Mouse (Mus musculus) limb, embryonic 10.5 days (tissue): ENCODE measurements around the gene 1110017D15Rik. TPM values are rescaled to one million over a fixed set of nuclear protein-coding genes. Genes with fewer than 3 reads are reported as not detected.
A peak's percentile ranks its signal among the peaks of the same experiment; 100 is the strongest.

Experiments used
- DNase-seq: peaks from one replicate; pipeline ENCODE4 v3.0.0-alpha.2; 2017; ENCODE audit warnings: low spot score
- H3K27ac ChIP-seq: fragments of 300-500 bp; sonication (generic); 2 replicates; pipeline ENCODE4 v1.5.1; 2016; ENCODE audit warnings: mild to moderate bottlenecking
- H3K27me3 ChIP-seq: fragments of 300-500 bp; sonication (generic); 2 replicates; pipeline ENCODE4 v1.6.1; 2016; ENCODE audit warnings: low read depth, mild to moderate bottlenecking; ENCODE audit not compliant: poor library complexity, severe bottlenecking
- H3K36me3 ChIP-seq: fragments of 300-500 bp; sonication (generic); 2 replicates; pipeline ENCODE4 v1.6.1; 2016; ENCODE audit warnings: mild to moderate bottlenecking, moderate library complexity
- H3K4me1 ChIP-seq: fragments of 300-500 bp; sonication (generic); 2 replicates; pipeline ENCODE4 v1.6.1; 2016
- H3K4me3 ChIP-seq: fragments of 300-500 bp; sonication (generic); 2 replicates; pipeline ENCODE4 v1.5.1; 2016; ENCODE audit warnings: mild to moderate bottlenecking, moderate library complexity
- H3K9me3 ChIP-seq: fragments of 300-500 bp; sonication (generic); replicated peaks from 2 replicates; pipeline ENCODE4 v1.6.1; 2016; ENCODE audit warnings: mild to moderate bottlenecking
- WGBS: fragments of 180-500 bp; shearing (Covaris S2); methylation state at CpG from one replicate; pipeline ENCODE4 v1.1.7; 2016; 5-methylcytosine and 5-hydroxymethylcytosine counted together
- polyA plus RNA-seq: library from polyadenylated mRNA; unstranded; fragments of >200 nt; fragmentation: Nextera tagmentation; extraction: Ambion mirVana; gene quantifications from 2 replicates; pipeline ENCODE4 v1.2.1, GENCODE M21; 2016

1110017D15Rik gene
- polyA plus RNA-seq, 1 experiment from 2014 or later: 4.3 TPM

DNA sequence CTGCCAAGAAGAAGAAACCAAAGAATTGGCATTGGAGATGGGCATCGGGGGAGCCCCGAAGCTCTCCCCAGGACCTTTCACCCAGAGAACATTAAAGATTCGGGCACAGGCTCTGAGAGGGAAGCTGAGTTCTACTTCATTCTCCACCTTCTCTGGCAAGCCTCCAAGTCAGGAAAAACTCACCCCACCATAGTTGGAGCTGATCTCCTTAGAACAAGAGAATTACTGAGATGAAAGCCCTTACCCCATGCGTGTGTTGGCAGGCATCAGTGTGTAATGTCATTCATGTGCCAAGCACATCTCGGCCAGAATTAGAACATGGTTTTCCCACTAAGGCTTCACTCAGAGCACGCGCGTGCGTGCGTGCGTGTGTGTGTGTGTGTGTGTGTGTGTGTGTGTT, 21.3 kb downstream of the 1110017D15Rik start:
- WGBS: 90% methylated on average over 11 of the region's 11 CpGs
- DNase-seq: no peak

DNA sequence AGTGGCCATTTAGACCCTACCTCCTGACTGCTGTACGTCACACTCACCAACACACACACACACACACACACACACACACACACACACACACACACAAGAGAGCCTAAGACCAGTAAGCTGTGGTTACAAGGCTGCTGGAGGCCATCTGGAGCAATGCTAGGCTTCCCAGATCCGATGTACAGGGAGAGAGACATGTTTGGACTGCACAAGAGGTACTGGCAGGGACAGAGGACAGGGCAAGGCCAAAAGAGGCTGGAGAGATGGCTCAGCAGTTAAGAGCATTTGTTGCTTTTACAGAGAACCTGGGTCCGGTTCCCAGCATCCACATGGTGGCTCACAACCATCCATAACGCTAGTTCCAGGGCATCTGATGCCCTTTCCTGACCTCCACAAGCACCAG, 22.1 kb downstream of the 1110017D15Rik start:
- Histone ChIP-seq H3K27me3 (peaks cover 63% of the 10 kb centered on the region), H3K4me1 (peaks cover 23% of the 10 kb centered on the region), H3K36me3 (no peaks in the 10 kb centered on the region), H3K4me3 (no peak overlapping the region), H3K27ac (no peak overlapping the region), H3K9me3 (no peaks in the 10 kb centered on the region)
- no peak for DNase-seq
- WGBS: 70% methylated on average over 4 of the region's 4 CpGs

More for the DNA sequence above, 21.3 kb downstream of the 1110017D15Rik start:
- no peaks in the 10 kb centered on the region for H3K36me3 ChIP-seq
- no peaks in the 10 kb centered on the region for H3K9me3 ChIP-seq
- no peak overlapping the region for H3K4me3 ChIP-seq
- H3K4me1 ChIP-seq: peaks cover 23% of the 10 kb centered on the region
- no peak overlapping the region for H3K27ac ChIP-seq
- H3K27me3 ChIP-seq: peaks cover 71% of the 10 kb centered on the region

DNA sequence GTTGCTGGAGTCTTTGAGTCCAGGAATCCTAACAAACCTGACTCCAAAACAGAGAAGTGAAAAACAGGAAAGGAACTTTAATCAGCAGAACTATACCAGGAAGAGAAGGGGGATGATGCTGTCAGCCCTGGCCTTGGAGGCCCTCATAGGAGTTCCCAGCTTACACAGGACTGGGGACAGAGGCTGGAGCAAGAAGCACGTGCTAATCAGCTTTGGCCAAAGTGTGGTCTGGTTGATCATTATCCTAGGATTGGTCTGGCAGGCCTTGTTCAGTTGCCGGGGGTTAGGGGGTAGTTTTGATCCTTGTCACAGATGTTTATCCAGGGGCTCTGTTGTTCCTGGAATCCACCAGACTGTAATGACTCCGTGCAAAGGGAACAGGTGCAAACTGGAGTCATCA, 22.8 kb downstream of the 1110017D15Rik start:
- peaks cover 20% of the 10 kb centered on the region for H3K4me1 ChIP-seq
- WGBS: 57% methylated on average over 3 of the region's 3 CpGs
- no peak for DNase-seq
- no peaks in the 10 kb centered on the region for H3K36me3 ChIP-seq
- H3K27me3 ChIP-seq: peaks cover 56% of the 10 kb centered on the region
- H3K27ac ChIP-seq: no peak overlapping the region
- no peak overlapping the region for H3K4me3 ChIP-seq
- H3K9me3 ChIP-seq: no peaks in the 10 kb centered on the region

DNA sequence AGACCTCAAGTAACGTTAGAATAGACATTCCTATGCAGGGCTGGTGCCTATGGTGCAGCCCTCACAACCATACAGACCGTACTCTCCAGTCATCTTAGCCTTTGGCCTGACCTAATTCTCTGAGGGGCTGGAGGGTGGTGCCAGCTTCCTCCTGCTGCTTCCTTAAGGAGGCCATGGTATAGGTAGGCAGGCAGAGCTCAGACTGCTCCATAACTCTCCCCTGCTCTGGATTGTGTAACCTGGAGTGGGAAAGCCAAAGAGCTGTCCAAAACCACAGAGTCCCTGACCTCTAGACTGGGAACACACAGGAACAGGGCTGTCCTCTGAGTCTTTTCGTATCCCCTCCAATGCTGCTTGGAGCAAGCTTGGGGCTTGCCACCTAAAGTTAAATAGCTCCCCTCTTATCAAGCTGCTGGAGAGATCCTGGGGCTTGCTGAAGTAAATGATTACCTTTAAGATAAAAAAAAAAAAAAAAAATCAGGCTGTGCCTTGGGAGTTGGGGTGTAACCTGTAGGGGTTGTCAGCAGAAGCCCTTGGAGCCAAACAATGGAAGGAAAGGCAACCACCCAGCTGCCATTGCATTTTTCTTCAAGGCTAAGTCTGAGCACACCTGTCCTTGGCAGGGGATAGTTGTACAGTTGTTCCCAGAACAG, 23.5 kb downstream of the 1110017D15Rik start:
- Histone ChIP-seq H3K4me3 (no peak overlapping the region), H3K4me1 (peaks cover 13% of the 10 kb centered on the region), H3K36me3 (no peaks in the 10 kb centered on the region), H3K9me3 (no peaks in the 10 kb centered on the region), H3K27me3 (peaks cover 48% of the 10 kb centered on the region), H3K27ac (no peak overlapping the region)
- DNase-seq: no peak
- 84% methylated on average over 3 of the region's 3 CpGs for WGBS

DNA sequence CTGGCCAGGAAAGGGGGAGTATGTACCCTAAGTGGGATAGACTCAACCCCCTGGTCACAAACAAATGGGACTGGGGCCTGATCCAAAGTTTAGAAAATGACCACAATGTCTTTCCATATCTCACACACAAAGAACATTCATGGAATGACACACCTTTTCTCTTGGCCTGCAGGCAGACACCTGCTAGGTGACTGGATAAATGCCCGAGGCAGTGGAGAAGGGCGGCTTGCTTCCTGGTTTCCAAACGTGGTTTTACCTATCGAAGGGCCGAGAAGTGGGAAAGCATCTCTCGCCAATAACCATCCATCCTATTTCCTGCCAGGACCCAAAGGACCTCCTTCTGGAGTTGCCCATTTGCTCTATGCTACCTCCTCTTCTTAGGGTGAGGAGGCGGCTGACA, 24.2 kb downstream of the 1110017D15Rik start:
- Histone ChIP-seq H3K4me3 (no peak overlapping the region), H3K9me3 (no peaks in the 10 kb centered on the region), H3K27me3 (peaks cover 42% of the 10 kb centered on the region), H3K27ac (no peak overlapping the region), H3K36me3 (no peaks in the 10 kb centered on the region), H3K4me1 (peaks cover 6% of the 10 kb centered on the region)
- WGBS: 78% methylated on average over 7 of the region's 7 CpGs
- DNase-seq: no peak

DNA sequence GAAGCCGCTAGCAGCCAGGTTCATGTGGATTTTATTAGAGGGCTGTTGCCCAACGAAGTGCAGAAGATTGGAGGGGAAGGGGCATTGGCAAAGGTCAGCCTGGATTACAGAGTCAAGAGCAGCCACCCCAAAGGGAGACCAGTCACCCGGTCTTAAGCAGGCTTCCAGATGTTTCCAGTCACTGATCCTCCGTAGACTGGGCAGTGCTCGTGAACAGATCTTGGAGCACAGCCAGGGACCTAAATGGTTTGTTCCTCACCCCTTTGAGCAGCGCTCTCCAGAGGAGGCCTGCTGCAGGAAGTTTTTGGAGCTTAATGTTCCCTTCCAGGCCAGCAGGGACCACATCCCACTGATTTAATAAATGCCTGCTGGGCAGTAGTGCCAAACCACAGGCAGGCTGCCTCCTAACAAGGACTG, 35.5 kb downstream of the 1110017D15Rik start:
- peak overlapping the region; percentile 73 for H3K27ac ChIP-seq
- peak; percentile 74 for DNase-seq
- 24% methylated on average over 6 of the region's 6 CpGs for WGBS

DNA sequence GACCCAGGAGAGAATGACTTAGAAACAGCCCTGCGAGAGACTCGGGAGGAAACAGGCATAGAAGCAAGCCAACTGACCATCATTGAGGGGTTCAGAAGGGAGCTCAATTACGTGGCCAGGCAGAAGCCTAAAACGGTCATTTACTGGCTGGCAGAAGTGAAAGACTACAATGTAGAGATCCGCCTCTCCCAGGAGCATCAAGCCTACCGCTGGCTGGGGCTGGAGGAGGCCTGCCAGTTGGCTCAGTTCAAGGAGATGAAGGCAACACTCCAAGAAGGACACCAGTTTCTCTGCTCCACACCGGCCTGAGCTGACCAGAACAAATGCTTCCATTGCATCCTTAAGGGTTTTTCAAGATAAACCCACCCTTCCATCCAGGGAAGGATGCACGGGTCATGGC, 36.9 kb downstream of the 1110017D15Rik start:
- H3K9me3 ChIP-seq: no peaks in the 10 kb centered on the region
- peaks cover 9% of the 10 kb centered on the region; the same call in 1 of the 2 replicates for H3K36me3 ChIP-seq
- no peaks in the 10 kb centered on the region for H3K27me3 ChIP-seq
- DNase-seq: no peak
- no peak overlapping the region for H3K27ac ChIP-seq
- H3K4me1 ChIP-seq: peaks cover 38% of the 10 kb centered on the region
- no peak overlapping the region for H3K4me3 ChIP-seq
- WGBS: 87% methylated on average over 8 of the region's 8 CpGs

More for the DNA sequence above, 35.5 kb downstream of the 1110017D15Rik start:
- Histone ChIP-seq H3K9me3 (no peaks in the 10 kb centered on the region), H3K36me3 (peaks cover 9% of the 10 kb centered on the region; the same call in 1 of the 2 replicates), H3K4me1 (peaks cover 38% of the 10 kb centered on the region), H3K27me3 (no peaks in the 10 kb centered on the region), H3K4me3 (0 out of 2 replicates have a peak overlapping the region, but pooled peaks have one; percentile 20)

DNA sequence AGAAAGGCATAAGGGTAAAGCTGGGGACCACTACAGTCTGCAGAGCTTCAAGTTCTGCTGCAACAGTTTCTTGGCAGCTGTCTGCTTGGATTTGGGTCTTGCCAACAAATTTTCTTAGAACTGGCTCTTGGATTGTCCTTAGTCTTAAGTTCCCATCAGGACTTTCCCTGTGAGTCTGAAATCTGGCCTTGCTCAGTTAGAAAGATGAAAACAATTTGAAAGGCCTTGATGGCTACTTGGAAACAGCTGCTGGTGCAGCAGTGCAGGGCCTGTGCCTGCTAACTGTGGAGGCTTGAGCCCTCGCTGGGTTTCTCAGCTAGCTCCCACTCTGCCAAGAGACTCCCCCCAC, 37.7 kb downstream of the 1110017D15Rik start:
- no peak for DNase-seq
- 78% methylated on average over 1 of the region's 1 CpGs for WGBS
- Histone ChIP-seq H3K9me3 (no peaks in the 10 kb centered on the region), H3K4me3 (no peak overlapping the region), H3K27me3 (no peaks in the 10 kb centered on the region), H3K27ac (no peak overlapping the region), H3K36me3 (peaks cover 9% of the 10 kb centered on the region; the same call in 1 of the 2 replicates), H3K4me1 (peaks cover 38% of the 10 kb centered on the region)

DNA sequence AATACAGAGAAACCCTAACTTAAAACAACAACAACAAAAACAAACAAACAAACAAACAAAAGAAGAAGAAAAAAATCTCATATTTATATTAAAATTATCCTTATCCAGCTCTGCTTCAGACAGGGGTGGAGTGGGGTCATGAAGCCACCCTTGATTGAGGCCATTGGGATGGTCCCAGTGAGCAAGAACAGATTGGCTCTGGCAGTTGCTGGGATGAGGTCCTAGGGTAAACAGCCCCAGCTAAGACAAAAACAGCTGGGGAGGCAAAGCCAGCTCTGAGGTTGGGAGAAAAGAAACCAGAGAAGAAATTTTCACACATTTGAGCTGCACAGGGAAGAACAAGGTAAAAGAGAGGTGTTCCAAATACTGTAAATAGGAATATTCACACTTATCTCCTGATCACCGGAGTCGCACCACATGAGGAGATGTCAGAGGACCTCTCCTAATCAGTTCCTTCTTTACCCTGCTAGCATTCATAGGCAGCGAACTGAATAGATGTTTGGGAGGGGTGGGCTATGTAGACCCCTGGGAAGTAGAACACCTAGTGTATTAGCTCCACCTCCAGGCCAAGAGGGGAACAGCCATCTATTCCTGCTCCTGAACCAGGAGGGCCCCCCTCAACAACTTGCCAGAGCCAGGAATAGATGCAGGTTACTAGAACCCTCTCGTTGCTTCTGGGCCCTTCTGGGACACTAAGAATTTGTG, 38.2 kb downstream of the 1110017D15Rik start:
- Histone ChIP-seq H3K4me3 (no peak overlapping the region), H3K27ac (no peak overlapping the region)

DNA sequence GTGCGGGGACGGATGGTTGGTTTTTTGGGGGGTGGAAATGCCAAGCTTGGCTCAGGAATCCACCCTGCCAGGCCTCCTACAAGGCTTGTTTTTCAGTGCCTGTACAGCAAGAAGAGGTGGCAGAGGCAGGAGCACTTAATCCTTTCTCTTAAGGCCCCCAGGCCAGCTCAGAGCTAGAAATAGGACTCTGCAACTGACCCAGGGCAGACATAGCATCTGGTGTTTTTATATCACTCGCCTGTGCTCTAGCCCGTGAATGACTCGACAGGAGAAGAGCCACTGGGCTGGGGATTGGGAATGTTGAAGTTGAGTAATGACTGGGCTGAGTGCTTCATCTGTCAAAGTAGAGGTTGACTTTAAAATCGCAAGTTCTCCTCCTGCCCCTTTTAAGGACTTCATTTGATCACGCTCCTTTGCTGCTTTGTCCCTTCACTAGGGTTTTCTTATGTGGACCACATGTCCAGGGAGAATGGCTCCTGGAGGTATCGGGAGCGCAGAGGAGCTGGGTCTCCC, 39.4 kb downstream of the 1110017D15Rik start:
- H3K27ac ChIP-seq: no peak overlapping the region
- DNase-seq: no peak
- H3K36me3 ChIP-seq: peaks cover 9% of the 10 kb centered on the region; the same call in 1 of the 2 replicates
- no peak overlapping the region for H3K4me3 ChIP-seq
- WGBS: 82% methylated on average over 9 of the region's 9 CpGs
- H3K4me1 ChIP-seq: peaks cover 38% of the 10 kb centered on the region
- no peaks in the 10 kb centered on the region for H3K27me3 ChIP-seq
- no peaks in the 10 kb centered on the region for H3K9me3 ChIP-seq

More for the DNA sequence above, 38.2 kb downstream of the 1110017D15Rik start:
- WGBS: 73% methylated on average over 4 of the region's 4 CpGs
- no peaks in the 10 kb centered on the region for H3K27me3 ChIP-seq
- H3K36me3 ChIP-seq: peaks cover 9% of the 10 kb centered on the region; the same call in 1 of the 2 replicates
- no peak for DNase-seq
- peaks cover 38% of the 10 kb centered on the region for H3K4me1 ChIP-seq
- no peaks in the 10 kb centered on the region for H3K9me3 ChIP-seq

DNA sequence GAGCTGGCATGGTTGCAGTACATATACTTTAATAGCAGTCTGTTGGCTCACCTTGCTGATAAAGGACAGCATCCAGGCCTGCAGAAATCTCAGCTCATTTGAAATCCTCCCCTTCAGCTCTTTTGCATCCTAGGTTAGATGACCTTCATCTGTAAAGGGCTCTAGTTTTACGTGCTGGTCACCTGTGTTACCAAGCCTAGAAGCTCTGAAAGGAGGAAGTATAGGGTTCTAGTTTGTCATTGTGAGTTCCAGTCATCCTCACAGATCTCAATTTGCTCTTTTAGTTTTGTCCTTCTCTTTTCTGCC, 45.8 kb downstream of the 1110017D15Rik start:
- H3K9me3 ChIP-seq: no peaks in the 10 kb centered on the region
- peaks cover 25% of the 10 kb centered on the region for H3K4me1 ChIP-seq
- DNase-seq: no peak
- no peak overlapping the region for H3K27ac ChIP-seq
- 94% methylated on average over 1 of the region's 1 CpGs for WGBS
- H3K27me3 ChIP-seq: no peaks in the 10 kb centered on the region
- H3K36me3 ChIP-seq: peaks cover 4% of the 10 kb centered on the region; the same call in 1 of the 2 replicates
- no peak overlapping the region for H3K4me3 ChIP-seq

DNA sequence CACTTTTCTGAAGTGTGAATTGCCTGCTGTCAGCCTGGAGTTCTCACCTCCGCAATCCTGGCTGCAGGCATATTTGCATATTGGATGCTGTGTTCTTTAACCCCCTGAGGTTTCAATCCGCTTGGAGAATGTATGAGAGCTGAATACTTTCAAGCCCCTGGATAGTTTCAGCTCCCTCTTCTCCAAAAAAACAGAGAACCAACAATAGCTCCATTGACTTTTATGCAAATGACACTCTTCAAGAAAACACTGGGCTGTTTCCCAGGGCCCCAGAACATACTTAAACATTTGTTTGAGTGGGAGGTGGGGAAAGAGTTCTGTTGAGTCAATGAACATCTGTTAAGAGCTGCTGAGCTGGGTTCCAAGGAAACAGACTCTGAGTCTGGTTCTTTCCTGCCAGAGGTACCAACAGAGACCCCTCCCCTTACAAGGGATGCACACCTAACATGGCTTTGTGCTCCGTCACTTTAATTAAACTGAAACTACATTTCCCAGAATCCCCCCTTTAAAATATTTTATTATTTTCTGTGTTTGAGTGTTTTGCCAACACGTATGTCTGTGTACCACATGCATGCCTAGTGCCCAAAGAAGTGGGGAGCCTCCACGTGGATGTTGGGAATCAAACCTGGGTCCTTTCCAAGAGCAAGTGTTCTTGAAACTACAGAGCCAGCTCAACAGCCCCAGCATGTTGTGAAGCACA, 46.3 kb downstream of the 1110017D15Rik start:
- Histone ChIP-seq H3K27ac (no peak overlapping the region; the same call in 1 of the 2 replicates), H3K27me3 (no peaks in the 10 kb centered on the region), H3K36me3 (peaks cover 4% of the 10 kb centered on the region; the same call in 1 of the 2 replicates), H3K9me3 (no peaks in the 10 kb centered on the region), H3K4me3 (no peak overlapping the region), H3K4me1 (peaks cover 26% of the 10 kb centered on the region)
- DNase-seq: no peak
- 46% methylated on average over 5 of the region's 5 CpGs for WGBS
